Mouse (Mus musculus): ENCODE measurements at regions not wholly inside any gene's neighbourhood (a gene's known extent, or its start where the extent isn't known, plus 50 kb on each side); places are given as distances from the start of the nearest gene placed in this dataset.

DNA sequence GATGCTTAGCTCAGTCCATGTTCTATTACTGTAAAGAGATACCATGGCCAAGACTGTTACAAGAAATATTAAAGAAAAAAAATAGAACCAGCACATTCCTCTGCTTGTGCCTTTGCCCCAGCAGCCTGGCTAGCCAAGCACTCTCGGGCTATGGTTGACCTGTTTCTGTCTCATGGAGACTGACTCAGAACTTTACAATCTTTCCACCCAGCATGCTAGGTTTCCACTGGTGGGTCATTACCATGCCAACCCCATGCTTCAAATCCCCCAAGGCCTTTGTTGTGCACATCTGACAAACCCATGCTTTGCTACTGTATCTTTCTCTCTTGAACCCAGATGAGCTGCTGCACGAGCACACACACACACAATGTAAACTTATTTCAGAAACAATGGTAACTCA, 579.3 kb upstream of the 1700015G11Rik start:
- Histone ChIP-seq H3K9me3 (replicated peaks) (no peaks in the 10 kb centered on the region), H3K27ac (replicated peaks) (no peak overlapping the region), H3K4me2 (replicated peaks) (no peak overlapping the region), H3K27me3 (no peaks in the 10 kb centered on the region), H3K36me3 (no peaks in the 10 kb centered on the region), H3K9ac (no peak overlapping the region), H3K4me3 (replicated peaks) (no peak overlapping the region), H3K4me1 (no peaks in the 10 kb centered on the region)
- no peak for ATAC-seq (ENCODE audit: insufficient number of reproducible peaks, low FRiP score, low TSS enrichment, low read depth)
- 77% methylated on average over 2 of the region's 2 CpGs for WGBS

DNA sequence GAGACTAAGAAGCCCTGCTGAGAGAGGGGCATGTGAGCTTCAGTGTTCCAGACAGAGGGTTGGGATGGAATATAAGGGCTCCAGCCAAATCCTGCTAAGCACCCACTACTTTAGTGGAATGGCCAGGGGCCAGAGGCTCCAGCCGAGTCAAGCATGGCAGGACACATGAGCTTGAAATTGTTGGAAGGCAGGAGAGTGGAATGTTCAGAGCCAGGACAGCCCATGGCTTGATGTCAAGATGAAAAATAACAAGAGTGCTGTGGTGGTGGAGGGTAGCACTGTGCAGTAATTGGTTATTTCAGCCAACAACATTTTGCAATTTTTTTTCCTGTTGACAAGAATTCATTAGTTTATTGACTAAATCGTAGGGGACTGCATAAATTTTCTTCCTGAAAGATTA, 567.6 kb upstream of the 1700015G11Rik start:
- 0 out of 2 replicates have a peak, but pooled peaks have one; percentile 65 for ATAC-seq (ENCODE audit: insufficient number of reproducible peaks, low FRiP score, low TSS enrichment, low read depth)
- Histone ChIP-seq H3K4me2 (replicated peaks) (no peak overlapping the region), H3K36me3 (no peaks in the 10 kb centered on the region), H3K9ac (no peak overlapping the region), H3K4me3 (replicated peaks) (no peak overlapping the region), H3K27ac (replicated peaks) (no peak overlapping the region), H3K4me1 (no peaks in the 10 kb centered on the region), H3K27me3 (no peaks in the 10 kb centered on the region), H3K9me3 (replicated peaks) (no peaks in the 10 kb centered on the region)
- 45% methylated on average over 2 of the region's 2 CpGs for WGBS
